ENCODE assay signal across 1 mouse cellular context in the genomic region with DNA sequence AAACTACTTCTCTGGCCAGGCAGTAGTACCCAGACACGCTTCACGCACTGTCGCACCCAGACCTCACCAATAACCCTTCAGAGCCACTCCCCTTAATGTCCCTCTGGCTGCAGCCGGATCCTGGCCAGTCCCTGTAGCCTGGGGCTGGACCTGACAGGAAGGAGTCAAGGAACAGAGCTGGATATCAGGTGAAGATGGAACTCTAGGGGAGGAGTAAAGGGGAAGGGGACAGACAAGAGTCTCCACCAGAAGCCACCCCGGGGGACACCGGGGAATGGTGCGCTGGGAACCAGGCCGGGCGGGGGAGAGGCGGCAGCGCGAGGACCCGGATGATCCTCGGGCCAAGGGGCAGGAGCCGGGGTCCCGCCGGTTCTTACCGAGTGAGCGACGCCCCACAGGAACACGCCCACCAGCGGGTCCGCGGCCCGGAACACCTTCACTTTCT.
TF ChIP-seq lines count a peak whose summit lies in the region.

No protein-coding gene starts in this region.

TF ChIP-seq in MEL, 35 proteins besides CTCF, POLR2A, EP300 and RAD21:
- TF ChIP-seq ELF1 (IDR thresholded peaks at IDR 0.05; ENCODE audit: low read depth, low read length) (no peak), MXI1 (IDR thresholded peaks at IDR 0.05; ENCODE audit: low read depth, low read length) (peak; percentile 57)
